Mouse (Mus musculus): ENCODE measurements around the gene Nsmce3. TPM values are rescaled to one million over a fixed set of nuclear protein-coding genes. Genes with fewer than 3 reads are reported as not detected.

Gene Nsmce3
- polyA plus RNA-seq, 1 experiment: 3.3 TPM

DNA sequence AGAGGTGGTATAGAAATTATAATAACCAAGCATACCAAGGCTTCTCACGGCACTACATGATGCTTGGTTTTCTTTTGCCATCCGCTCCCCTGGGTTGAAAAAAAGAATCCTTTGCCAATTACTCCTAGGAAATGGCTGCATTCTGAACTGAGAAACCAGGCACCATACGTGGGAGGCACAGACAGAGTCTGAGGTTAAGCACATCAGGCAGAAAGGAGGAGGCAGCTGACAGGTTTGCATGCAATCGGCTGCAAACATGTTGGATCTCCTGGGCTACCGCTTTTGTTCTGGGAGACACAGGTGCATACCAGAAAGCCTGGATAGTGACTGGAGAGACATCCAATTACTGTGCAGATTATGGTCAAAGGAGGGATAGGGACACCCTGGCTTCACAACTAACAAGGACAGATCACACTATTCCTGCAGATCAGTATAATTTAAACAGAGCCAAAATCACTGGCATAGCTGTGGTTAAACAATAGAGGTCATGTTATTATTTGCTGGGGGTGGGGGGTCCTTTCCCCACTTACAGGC, 25.4 kb downstream of the Nsmce3 start:
- Histone ChIP-seq H3K4me1 (ENCODE audit: control insufficient read depth, insufficient read depth, insufficient read length, low read length) (no peaks in the 10 kb centered on the region), H3K36me3 (ENCODE audit: control insufficient read depth, insufficient read depth, low read length) (no peaks in the 10 kb centered on the region), H3K4me3 (ENCODE audit: low read depth, low read length) (no peak overlapping the region), H3K27ac (ENCODE audit: insufficient read depth, low read depth, low read length) (no peak overlapping the region), H3K27me3 (ENCODE audit: control insufficient read depth, insufficient read depth, low read length) (no peaks in the 10 kb centered on the region)
- no peak for TF ChIP-seq CTCF (IDR thresholded peaks at IDR 0.05; ENCODE audit: extremely low read depth, insufficient read length, insufficient replicate concordance, low read depth, low read length)
- TF ChIP-seq POLR2A (IDR thresholded peaks at IDR 0.05; ENCODE audit: low read depth, low read length): no peak
- 82% methylated on average over 5 of the region's 5 CpGs for WGBS

DNA sequence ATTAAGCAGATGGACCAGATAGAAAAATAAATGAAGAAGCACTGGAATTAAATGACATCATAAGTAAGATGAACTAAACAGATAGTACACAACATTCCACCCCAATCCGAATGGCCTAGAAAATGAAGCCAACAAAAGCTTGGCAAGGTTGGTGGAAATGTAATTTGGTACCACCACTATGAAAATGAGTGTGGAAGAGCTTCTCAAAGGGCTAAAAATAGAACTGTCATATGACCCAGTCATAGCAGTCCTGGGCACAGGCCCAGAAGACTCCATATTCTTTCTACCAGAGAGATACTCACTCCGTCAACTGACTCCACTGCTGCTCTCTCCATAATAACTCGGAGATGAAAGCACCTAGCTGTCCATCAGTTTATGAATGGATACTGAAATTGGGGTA, 26.7 kb downstream of the Nsmce3 start:
- Histone ChIP-seq H3K36me3 (ENCODE audit: control insufficient read depth, insufficient read depth, low read length) (no peaks in the 10 kb centered on the region), H3K4me1 (ENCODE audit: control insufficient read depth, insufficient read depth, insufficient read length, low read length) (no peaks in the 10 kb centered on the region), H3K27ac (ENCODE audit: insufficient read depth, low read depth, low read length) (no peak overlapping the region), H3K27me3 (ENCODE audit: control insufficient read depth, insufficient read depth, low read length) (no peaks in the 10 kb centered on the region), H3K4me3 (ENCODE audit: low read depth, low read length) (no peak overlapping the region)
- WGBS: 82% methylated on average over 3 of the region's 3 CpGs
- TF ChIP-seq CTCF (IDR thresholded peaks at IDR 0.05; ENCODE audit: extremely low read depth, insufficient read length, insufficient replicate concordance, low read depth, low read length) (no peak), POLR2A (IDR thresholded peaks at IDR 0.05; ENCODE audit: low read depth, low read length) (no peak)

DNA sequence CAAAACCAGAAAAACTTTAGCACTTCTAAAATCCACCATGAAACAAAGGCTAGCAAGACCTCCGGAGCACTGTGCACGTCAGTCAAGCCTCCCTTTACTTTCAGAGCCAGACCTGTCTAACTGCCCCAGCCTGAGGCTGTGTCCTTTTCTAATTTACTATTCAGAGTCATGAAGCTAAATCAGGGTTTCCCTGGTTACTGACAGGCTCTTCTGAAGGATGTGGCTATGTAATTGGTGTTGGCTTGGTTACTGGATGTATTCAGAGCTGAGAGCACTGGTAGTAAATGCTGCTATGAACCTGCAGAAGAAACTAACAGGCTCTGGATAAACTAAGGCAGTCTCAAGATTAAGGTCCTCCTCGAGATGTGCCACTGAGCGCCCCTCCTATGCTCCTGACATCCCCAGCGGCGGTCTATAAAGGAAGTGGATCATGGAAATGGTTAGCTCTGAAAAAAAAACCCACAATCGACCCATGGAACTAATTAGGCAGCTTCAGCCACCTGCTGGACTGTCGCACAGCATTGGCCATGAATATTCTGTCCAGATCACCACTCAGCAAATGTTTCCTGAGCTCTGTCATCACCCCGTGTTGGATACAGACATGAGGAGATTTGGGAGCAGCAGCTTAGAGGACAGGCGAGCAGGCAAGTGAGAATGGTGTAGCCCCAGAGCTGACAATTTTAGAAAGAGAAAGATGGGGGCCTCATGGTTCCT, 31.7 kb downstream of the Nsmce3 start:
- 76% methylated on average over 10 of the region's 10 CpGs for WGBS
- Histone ChIP-seq H3K36me3 (ENCODE audit: control insufficient read depth, insufficient read depth, low read length) (no peaks in the 10 kb centered on the region), H3K27me3 (ENCODE audit: control insufficient read depth, insufficient read depth, low read length) (no peaks in the 10 kb centered on the region), H3K4me3 (ENCODE audit: low read depth, low read length) (no peak overlapping the region), H3K4me1 (ENCODE audit: control insufficient read depth, insufficient read depth, insufficient read length, low read length) (no peaks in the 10 kb centered on the region), H3K27ac (ENCODE audit: insufficient read depth, low read depth, low read length) (no peak overlapping the region)
- TF ChIP-seq POLR2A (IDR thresholded peaks at IDR 0.05; ENCODE audit: low read depth, low read length): no peak
- TF ChIP-seq CTCF (IDR thresholded peaks at IDR 0.05; ENCODE audit: extremely low read depth, insufficient read length, insufficient replicate concordance, low read depth, low read length): no peak

DNA sequence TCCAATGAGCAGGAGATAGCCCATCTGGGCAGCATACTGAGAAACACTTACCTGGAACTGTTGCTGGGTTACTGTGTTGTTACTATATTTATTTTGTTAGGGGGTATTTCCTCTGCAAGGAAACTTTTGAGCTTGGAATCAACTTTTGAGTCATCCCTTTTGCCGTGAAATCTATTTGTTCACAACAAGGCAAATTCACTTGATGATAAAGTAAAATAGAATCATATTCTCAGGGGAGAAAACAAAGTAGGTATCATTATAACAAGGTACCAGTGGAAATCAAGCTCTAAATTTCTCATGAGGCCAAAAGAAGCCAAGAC, 32.3 kb downstream of the Nsmce3 start:
- Histone ChIP-seq H3K27me3 (ENCODE audit: control insufficient read depth, insufficient read depth, low read length) (no peaks in the 10 kb centered on the region), H3K4me3 (ENCODE audit: low read depth, low read length) (no peak overlapping the region), H3K4me1 (ENCODE audit: control insufficient read depth, insufficient read depth, insufficient read length, low read length) (no peaks in the 10 kb centered on the region), H3K36me3 (ENCODE audit: control insufficient read depth, insufficient read depth, low read length) (no peaks in the 10 kb centered on the region), H3K27ac (ENCODE audit: insufficient read depth, low read depth, low read length) (no peak overlapping the region)
- 45% methylated on average over 1 of the region's 1 CpGs for WGBS
- TF ChIP-seq POLR2A (IDR thresholded peaks at IDR 0.05; ENCODE audit: low read depth, low read length) (no peak), CTCF (IDR thresholded peaks at IDR 0.05; ENCODE audit: extremely low read depth, insufficient read length, insufficient replicate concordance, low read depth, low read length) (no peak)

DNA sequence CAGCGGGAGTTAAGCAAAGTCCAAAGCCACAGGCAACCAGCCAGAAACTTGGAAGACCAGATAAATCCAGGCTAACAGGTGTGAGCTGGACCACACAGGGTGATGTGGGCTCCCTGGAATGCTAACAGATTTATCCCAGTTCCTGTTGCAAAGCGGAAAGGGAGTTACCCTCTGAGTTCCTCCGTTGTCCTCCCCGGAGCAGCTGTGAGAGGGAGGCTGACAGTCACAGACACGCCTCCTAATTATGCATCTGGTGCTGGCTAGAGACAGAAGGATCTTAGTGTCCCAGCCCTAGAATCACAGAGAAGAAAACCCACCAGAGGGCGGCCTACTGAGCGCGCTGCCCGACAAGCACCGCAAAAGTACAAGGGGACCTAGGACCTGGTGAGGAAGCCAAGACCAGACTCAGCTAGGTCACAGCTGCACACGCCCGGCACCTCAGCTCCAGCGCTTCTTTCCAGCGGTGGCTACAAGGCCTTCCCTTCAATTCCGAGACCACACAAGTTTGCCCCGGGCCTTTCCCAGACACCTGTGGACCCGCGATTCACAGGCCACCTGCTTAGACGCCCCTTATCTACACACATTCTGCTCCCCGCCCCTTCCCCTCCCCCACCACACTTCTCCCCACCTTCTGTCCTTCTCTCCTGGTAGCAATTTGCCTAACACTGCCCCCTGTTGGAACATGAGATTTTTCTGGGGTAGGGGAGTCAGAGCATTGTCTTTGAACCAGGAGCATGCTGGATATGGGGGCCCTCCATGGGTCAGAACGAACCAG, 32.8 kb downstream of the Nsmce3 start:
- TF ChIP-seq POLR2A (IDR thresholded peaks at IDR 0.05; ENCODE audit: low read depth, low read length) (no peak), CTCF (IDR thresholded peaks at IDR 0.05; ENCODE audit: extremely low read depth, insufficient read length, insufficient replicate concordance, low read depth, low read length) (peak; percentile 3; the same call in 1 of the 2 replicates)
- H3K27ac ChIP-seq (ENCODE audit: insufficient read depth, low read depth, low read length): no peak overlapping the region
- H3K4me1 ChIP-seq (ENCODE audit: control insufficient read depth, insufficient read depth, insufficient read length, low read length): no peaks in the 10 kb centered on the region
- H3K4me3 ChIP-seq (ENCODE audit: low read depth, low read length): peak overlapping the region; percentile 13
- H3K27me3 ChIP-seq (ENCODE audit: control insufficient read depth, insufficient read depth, low read length): no peaks in the 10 kb centered on the region
- H3K36me3 ChIP-seq (ENCODE audit: control insufficient read depth, insufficient read depth, low read length): no peaks in the 10 kb centered on the region
- 4% methylated on average over 21 of the region's 21 CpGs for WGBS

DNA sequence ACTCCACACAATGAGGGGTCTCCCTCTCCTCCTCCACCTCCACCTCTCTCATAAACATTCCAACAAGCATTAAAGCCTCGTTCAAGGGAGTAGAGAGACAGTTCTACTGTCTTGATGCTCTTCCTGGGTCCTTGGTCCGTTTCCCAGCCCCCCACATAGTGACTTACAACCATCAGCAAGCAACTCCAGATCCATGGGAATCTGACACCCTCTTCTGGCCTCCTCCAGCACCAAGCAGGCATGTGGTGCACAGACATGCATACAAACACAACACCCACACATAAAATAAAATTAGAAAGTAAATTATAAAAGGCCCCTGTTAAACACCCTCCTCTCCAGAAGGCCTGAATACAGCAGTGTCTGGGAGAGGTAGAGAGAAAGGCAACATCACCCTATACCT, 33.5 kb downstream of the Nsmce3 start:
- H3K27ac ChIP-seq (ENCODE audit: insufficient read depth, low read depth, low read length): no peak overlapping the region
- H3K36me3 ChIP-seq (ENCODE audit: control insufficient read depth, insufficient read depth, low read length): no peaks in the 10 kb centered on the region
- TF ChIP-seq POLR2A (IDR thresholded peaks at IDR 0.05; ENCODE audit: low read depth, low read length): no peak
- TF ChIP-seq CTCF (IDR thresholded peaks at IDR 0.05; ENCODE audit: extremely low read depth, insufficient read length, insufficient replicate concordance, low read depth, low read length): no peak
- no peak overlapping the region for H3K4me3 ChIP-seq (ENCODE audit: low read depth, low read length)
- 47% methylated on average over 2 of the region's 2 CpGs for WGBS
- no peaks in the 10 kb centered on the region for H3K4me1 ChIP-seq (ENCODE audit: control insufficient read depth, insufficient read depth, insufficient read length, low read length)
- no peaks in the 10 kb centered on the region for H3K27me3 ChIP-seq (ENCODE audit: control insufficient read depth, insufficient read depth, low read length)

Data from small intestine, adult 2 months (tissue).